Mouse (Mus musculus) liver, embryonic 11.5 days (tissue): ENCODE measurements at regions not wholly inside any gene's neighbourhood (a gene's known extent, or its start where the extent isn't known, plus 50 kb on each side); places are given as distances from the start of the nearest gene placed in this dataset.

Experiments used
- ATAC-seq: fragments of 200-750 bp; cut with Nextera tagmentation; replicated peaks from 2 replicates; pipeline ENCODE4 v1.8.0; 2017; ENCODE audit warnings: moderate number of reproducible peaks, mild to moderate bottlenecking, moderate TSS enrichment, moderate library complexity; ENCODE audit not compliant: low FRiP score
- DNase-seq: peaks from one replicate; pipeline ENCODE4 v3.0.0-alpha.2; 2017; ENCODE audit warnings: low spot score
- H3K27ac ChIP-seq: fragments of 300-500 bp; sonication (generic); 2 replicates; pipeline ENCODE4 v1.5.1; 2014; ENCODE audit warnings: mild to moderate bottlenecking, low read depth, low read length, control low read depth
- H3K27me3 ChIP-seq: fragments of 300-500 bp; sonication (generic); replicated peaks from 2 replicates; pipeline ENCODE4 v1.6.1; 2014; ENCODE audit warnings: low read length, mixed read lengths; ENCODE audit not compliant: control insufficient read depth, insufficient read depth
- H3K36me3 ChIP-seq: fragments of 300-500 bp; sonication (generic); 2 replicates; pipeline ENCODE4 v1.6.1; 2014; ENCODE audit warnings: mild to moderate bottlenecking, low read length, moderate library complexity, mixed read lengths; ENCODE audit not compliant: control insufficient read depth, insufficient read depth
- H3K4me1 ChIP-seq: fragments of 300-500 bp; sonication (generic); replicated peaks from 2 replicates; pipeline ENCODE4 v1.6.1; 2014; ENCODE audit warnings: low read length, mixed read lengths; ENCODE audit not compliant: control insufficient read depth, insufficient read depth
- H3K4me2 ChIP-seq: fragments of 300-500 bp; sonication (generic); 2 replicates; pipeline ENCODE4 v1.6.1; 2014; ENCODE audit warnings: mild to moderate bottlenecking, control low read depth, moderate library complexity
- H3K4me3 ChIP-seq: fragments of 300-500 bp; sonication (generic); 2 replicates; pipeline ENCODE4 v1.5.1; 2014; ENCODE audit warnings: low read depth, low read length, control low read depth
- H3K9ac ChIP-seq: fragments of 300-500 bp; sonication (generic); 2 replicates; pipeline ENCODE4 v1.6.1; 2014; ENCODE audit warnings: low read depth, low read length, control low read depth
- H3K9me3 ChIP-seq: fragments of 300-500 bp; sonication (generic); 2 replicates; pipeline ENCODE4 v1.6.1; 2016; ENCODE audit warnings: low read length, inconsistent platforms, mixed read lengths; ENCODE audit not compliant: control insufficient read depth
- WGBS: fragments of 180-500 bp; shearing (Covaris S2); extraction: QIAGEN DNeasy Blood & Tissue Kit; methylation state at CpG from one replicate; pipeline ENCODE4 v1.1.7; 2014; 5-methylcytosine and 5-hydroxymethylcytosine counted together

DNA sequence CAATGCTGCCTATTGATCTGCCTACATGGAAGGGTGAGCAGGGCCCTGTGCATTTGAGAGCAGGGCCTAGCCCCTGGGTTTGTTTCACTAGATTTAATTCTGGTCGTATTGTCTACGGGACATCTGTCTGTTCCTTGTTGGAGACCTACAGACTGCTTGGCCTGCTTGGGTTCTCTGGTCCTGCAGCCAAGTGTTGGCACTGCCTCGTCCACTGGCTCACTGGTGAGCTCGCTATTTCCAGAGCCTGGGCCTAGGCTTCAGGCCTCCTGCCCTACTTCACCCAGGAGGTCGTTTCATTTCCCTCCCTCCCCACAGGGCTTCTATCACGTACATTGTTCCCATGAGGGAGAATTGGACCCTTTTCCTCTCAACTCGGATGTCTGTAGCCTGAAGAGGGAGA is 62.2 kb upstream of the Blcap start:
- no peak for ATAC-seq
- Histone ChIP-seq H3K9ac (no peak overlapping the region), H3K4me3 (no peak overlapping the region), H3K27ac (no peak overlapping the region), H3K27me3 (no peaks in the 10 kb centered on the region), H3K4me2 (no peak overlapping the region), H3K9me3 (no peaks in the 10 kb centered on the region), H3K4me1 (no peaks in the 10 kb centered on the region), H3K36me3 (no peaks in the 10 kb centered on the region)
- 59% methylated on average over 7 of the region's 7 CpGs for WGBS
- no peak for DNase-seq

DNA sequence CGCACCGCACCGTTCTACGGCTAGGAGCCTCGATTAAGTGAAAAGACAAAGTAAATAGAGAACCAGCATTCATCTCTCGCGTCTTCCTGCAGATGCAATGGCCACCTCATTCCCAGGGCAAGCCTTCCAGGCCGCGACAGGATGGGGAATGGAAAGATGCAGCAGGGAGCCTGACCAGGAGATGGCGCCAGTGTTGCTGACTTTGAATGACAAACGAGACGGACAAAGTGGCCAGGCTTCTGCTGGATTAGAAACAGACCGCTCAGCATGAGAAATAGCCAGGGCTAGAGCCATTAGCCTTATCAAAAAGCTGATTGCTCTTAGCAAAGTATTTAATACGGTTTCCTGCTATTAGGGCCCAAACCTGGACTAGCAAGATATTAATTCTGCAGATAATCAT is 64.6 kb upstream of the Blcap start:
- Histone ChIP-seq H3K9me3 (no peaks in the 10 kb centered on the region), H3K27me3 (no peaks in the 10 kb centered on the region), H3K4me1 (no peaks in the 10 kb centered on the region), H3K27ac (no peak overlapping the region), H3K36me3 (no peaks in the 10 kb centered on the region), H3K9ac (no peak overlapping the region), H3K4me2 (no peak overlapping the region), H3K4me3 (no peak overlapping the region)
- DNase-seq (peak; percentile 78), ATAC-seq (no peak)
- WGBS = 9% methylated on average over 14 of the region's 14 CpGs

DNA sequence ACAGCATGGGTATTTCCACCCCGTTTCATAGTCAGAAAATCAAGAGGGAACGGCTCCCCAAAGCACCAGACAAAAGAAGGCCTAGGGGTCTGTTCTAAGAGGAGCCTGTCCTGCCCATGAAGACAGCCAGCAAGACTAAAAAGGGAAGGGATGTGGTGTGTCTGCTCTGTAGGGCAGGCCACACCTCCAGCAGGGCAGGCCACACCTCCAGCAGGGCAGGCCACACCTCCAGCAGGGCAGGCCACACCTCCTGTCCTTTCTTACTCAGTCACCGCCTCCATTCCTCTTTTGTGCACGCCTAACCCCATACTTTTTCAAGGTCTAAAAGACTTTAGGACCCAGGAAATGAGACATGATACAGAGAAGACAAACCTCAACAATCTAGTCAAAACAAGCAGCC is 69.8 kb upstream of the Blcap start:
- DNase-seq = no peak
- Histone ChIP-seq H3K9me3 (no peaks in the 10 kb centered on the region), H3K27ac (no peak overlapping the region), H3K27me3 (no peaks in the 10 kb centered on the region), H3K4me2 (no peak overlapping the region), H3K4me1 (no peaks in the 10 kb centered on the region), H3K4me3 (no peak overlapping the region), H3K36me3 (no peaks in the 10 kb centered on the region), H3K9ac (no peak overlapping the region)
- peak; percentile 54; the same call in 1 of the 2 replicates for ATAC-seq
- WGBS = 40% methylated on average over 4 of the region's 4 CpGs

DNA sequence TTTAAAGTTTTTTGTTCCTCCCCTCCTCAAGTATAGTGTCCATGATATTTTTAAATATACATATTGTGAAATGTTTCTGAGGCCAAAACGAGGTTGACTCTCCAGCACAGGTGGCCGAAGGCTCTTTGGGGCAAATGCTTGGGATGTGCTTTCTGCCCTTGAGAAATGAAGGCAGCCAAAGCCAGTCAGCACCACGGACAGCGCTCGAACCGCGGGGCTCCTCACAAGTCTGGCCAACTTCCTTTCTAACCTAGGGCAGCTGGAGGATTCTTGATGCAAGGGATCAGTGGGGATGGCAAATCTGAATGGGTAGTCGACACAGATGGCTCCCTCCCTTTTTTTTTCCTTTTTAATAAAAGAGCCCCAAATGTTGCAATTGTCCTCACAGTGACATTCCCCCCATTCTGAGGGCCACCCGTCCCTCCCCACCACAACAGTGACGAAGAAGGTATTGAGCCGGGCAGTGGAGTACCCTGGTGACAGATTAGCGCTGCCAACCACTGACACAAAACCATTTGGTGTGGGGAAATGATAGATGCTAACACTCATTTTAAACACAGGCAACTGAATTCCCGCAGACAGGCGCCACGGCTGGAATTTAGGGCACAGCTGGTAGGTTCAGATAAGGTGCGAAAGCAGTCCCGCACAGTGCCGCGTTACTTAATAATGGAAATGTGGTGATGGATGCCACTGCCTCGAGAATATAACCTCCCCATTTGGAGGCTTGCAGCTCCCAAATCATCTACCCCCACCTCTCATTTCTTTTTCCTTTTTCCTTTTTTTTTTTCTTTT is 73.4 kb upstream of the Ctnnbl1 start:
- Histone ChIP-seq H3K4me1 (no peaks in the 10 kb centered on the region), H3K4me3 (no peak overlapping the region), H3K27ac (no peak overlapping the region), H3K9me3 (no peaks in the 10 kb centered on the region), H3K27me3 (peaks cover 3% of the 10 kb centered on the region; the same call in 1 of the 2 replicates), H3K36me3 (no peaks in the 10 kb centered on the region), H3K4me2 (no peak overlapping the region), H3K9ac (no peak overlapping the region)
- no peak for ATAC-seq
- peak; percentile 70 for DNase-seq
- WGBS = 20% methylated on average over 20 of the region's 20 CpGs

DNA sequence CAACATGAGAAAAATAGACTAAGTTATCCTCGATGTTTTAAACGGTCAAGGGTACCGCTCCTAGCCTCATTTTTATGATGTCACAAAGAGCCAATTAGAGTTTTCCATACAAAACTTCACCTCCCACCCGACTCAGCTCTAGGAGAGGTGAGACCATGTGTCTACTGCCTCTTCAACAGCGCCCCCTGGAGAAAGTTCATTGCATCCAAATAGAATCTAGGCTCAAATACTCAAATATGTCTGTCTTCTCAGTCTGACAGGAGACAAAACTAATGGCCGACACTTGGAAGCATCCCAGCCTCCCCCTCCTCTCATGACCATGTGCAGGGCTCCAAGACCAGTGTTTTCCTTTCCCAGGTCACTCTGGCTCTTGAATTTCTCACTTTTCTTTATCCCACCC is 72.7 kb upstream of the Ctnnbl1 start:
- no peaks in the 10 kb centered on the region for H3K4me1 ChIP-seq
- no peak overlapping the region for H3K27ac ChIP-seq
- H3K4me2 ChIP-seq = no peak overlapping the region
- DNase-seq (no peak), ATAC-seq (no peak)
- 44% methylated on average over 6 of the region's 6 CpGs for WGBS
- no peak overlapping the region for H3K4me3 ChIP-seq
- H3K36me3 ChIP-seq = no peaks in the 10 kb centered on the region
- no peak overlapping the region for H3K9ac ChIP-seq
- H3K27me3 ChIP-seq = peaks cover 3% of the 10 kb centered on the region; the same call in 1 of the 2 replicates
- H3K9me3 ChIP-seq = no peaks in the 10 kb centered on the region

DNA sequence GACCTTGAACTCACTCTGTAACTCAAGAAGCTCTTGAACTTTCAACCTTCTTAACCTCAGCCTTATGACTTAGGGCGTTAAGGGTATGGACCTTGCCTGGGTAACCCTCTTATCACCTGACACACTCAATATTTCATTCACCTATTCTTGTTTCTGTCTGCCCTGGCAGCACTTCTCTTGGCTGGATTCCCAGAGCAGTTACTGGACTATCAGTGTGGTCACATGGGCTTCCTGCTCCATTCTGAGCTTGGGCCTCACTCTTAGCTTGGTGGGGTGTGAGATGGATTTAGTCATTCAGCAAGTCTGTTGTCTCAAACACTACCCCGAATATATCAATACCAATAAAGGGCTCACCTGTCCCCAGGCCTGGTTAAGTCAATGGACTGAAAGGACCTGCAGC is 67.0 kb upstream of the Ctnnbl1 start:
- Histone ChIP-seq H3K27ac (no peak overlapping the region), H3K9ac (no peak overlapping the region), H3K36me3 (no peaks in the 10 kb centered on the region), H3K9me3 (no peaks in the 10 kb centered on the region), H3K4me3 (no peak overlapping the region), H3K4me1 (peaks cover 4% of the 10 kb centered on the region; the same call in 1 of the 2 replicates), H3K4me2 (no peak overlapping the region), H3K27me3 (no peaks in the 10 kb centered on the region; the same call in 1 of the 2 replicates)
- 60% methylated on average over 2 of the region's 2 CpGs for WGBS
- ATAC-seq (no peak), DNase-seq (no peak)

DNA sequence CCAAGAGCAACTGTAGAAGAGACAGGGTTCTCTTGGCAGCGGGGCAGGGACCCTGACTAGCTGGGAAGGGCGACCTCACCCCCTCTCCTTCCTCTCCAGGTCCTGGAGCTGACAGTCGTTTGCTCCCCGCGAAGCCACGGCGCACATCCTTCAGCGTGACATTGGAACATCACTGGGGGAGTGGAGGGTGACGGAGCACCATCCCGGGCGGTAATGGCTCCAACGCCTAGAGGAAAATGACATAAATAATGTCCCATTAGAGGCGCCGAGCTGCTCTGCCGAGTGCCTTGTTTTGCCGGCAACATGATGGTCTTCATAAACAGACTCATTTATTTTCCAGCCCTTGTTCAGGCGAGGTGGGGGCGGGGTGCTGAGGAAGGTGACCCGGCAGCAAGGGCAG is 62.3 kb upstream of the Ctnnbl1 start:
- WGBS = 67% methylated on average over 19 of the region's 19 CpGs
- DNase-seq = no peak

DNA sequence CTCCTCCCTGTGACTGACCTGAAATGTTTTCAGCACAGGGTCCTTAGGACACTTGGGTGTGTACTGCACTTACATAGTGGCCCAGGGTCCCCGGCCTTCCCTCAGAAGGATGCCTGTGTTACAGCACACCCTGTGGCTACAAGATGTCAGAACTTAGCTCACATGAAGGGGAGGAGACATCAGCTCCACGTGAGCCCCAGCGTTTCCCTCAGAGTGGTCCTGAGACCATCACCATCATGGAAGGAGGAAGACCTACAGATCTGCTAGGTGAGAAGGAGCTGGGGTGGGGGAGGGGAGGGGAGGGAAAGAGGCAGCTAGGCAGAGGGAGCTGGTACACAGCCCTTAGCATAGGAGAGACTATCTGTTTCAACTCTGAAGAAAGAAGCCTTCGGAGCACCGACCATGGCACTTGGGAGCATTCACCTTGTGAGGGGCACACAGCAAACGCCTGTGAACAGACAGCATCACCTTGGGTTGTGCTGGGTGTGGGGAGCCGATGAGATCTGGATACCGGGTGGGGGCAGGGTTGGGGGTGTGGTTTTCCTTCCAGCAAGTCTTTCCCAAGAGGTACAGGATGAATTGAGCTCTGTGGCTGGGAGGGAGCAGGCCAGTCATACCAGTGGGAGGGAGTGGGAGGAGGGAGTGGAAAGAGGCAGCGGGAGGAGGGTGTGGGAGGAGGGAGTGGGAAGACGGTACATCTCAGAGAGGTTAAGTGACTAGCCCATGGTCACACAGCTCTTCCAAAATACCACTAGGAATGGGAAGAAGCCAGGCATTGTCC is 60.6 kb upstream of the Ctnnbl1 start:
- no peak for DNase-seq
- WGBS = 39% methylated on average over 10 of the region's 10 CpGs
- Histone ChIP-seq H3K27ac (no peak overlapping the region), H3K9ac (no peak overlapping the region), H3K4me1 (0 out of 2 replicates have a peak, but pooled peaks cover 6% of the 10 kb centered on the region), H3K4me2 (no peak overlapping the region), H3K9me3 (no peaks in the 10 kb centered on the region), H3K36me3 (no peaks in the 10 kb centered on the region), H3K27me3 (no peaks in the 10 kb centered on the region), H3K4me3 (no peak overlapping the region)
- peak; percentile 56 for ATAC-seq

More for the DNA sequence above, 62.3 kb upstream of the Ctnnbl1 start:
- Histone ChIP-seq H3K27ac (no peak overlapping the region), H3K36me3 (no peaks in the 10 kb centered on the region), H3K4me1 (0 out of 2 replicates have a peak, but pooled peaks cover 6% of the 10 kb centered on the region), H3K9me3 (no peaks in the 10 kb centered on the region), H3K27me3 (no peaks in the 10 kb centered on the region), H3K9ac (no peak overlapping the region), H3K4me3 (no peak overlapping the region), H3K4me2 (no peak overlapping the region)
- ATAC-seq = no peak
